Mouse (Mus musculus) intestine, embryonic 15.5 days (tissue): ENCODE results near the gene Ano3. TPM values are rescaled to one million over a fixed set of nuclear protein-coding genes. Genes with fewer than 3 reads are reported as not detected.
A peak's percentile ranks its signal among the peaks of the same experiment; 100 is the strongest.
"Not testable (repeated sequence)": the region's sequence is repeated elsewhere in the genome, so short reads cannot be mapped to it uniquely, and the experiment has no call there.

ENCODE experiments used
- ATAC-seq: fragments of 200-750 bp; cut with Nextera tagmentation; 2 replicates; pipeline ENCODE4 v1.8.0; 2017; ENCODE audit warnings: moderate TSS enrichment, moderate library complexity
- H3K27ac ChIP-seq: fragments of 300-500 bp; sonication (generic); 2 replicates; pipeline ENCODE4 v1.5.1; 2015; ENCODE audit warnings: mild to moderate bottlenecking, inconsistent platforms
- H3K27me3 ChIP-seq: fragments of 300-500 bp; sonication (generic); replicated peaks from 2 replicates; pipeline ENCODE4 v1.6.1; 2015; ENCODE audit warnings: inconsistent platforms
- H3K36me3 ChIP-seq: fragments of 300-500 bp; sonication (generic); 2 replicates; pipeline ENCODE4 v1.6.1; 2015; ENCODE audit warnings: inconsistent platforms
- H3K4me1 ChIP-seq: fragments of 300-500 bp; sonication (generic); replicated peaks from 2 replicates; pipeline ENCODE4 v1.6.1; 2015; ENCODE audit warnings: inconsistent platforms
- H3K4me2 ChIP-seq: fragments of 300-500 bp; sonication (generic); replicated peaks from 2 replicates; pipeline ENCODE4 v1.6.1; 2015; ENCODE audit warnings: mild to moderate bottlenecking, inconsistent platforms
- H3K4me3 ChIP-seq: fragments of 300-500 bp; sonication (generic); replicated peaks from 2 replicates; pipeline ENCODE4 v1.5.1; 2015; ENCODE audit warnings: inconsistent platforms
- H3K9ac ChIP-seq: fragments of 300-500 bp; sonication (generic); 2 replicates; pipeline ENCODE4 v1.6.1; 2015; ENCODE audit warnings: inconsistent platforms
- H3K9me3 ChIP-seq: fragments of 300-500 bp; sonication (generic); 2 replicates; pipeline ENCODE4 v1.6.1; 2016; ENCODE audit warnings: inconsistent platforms
- WGBS: fragments of 180-500 bp; shearing (Covaris S2); methylation state at CpG from one replicate; pipeline ENCODE4 v1.1.7; 2015; 5-methylcytosine and 5-hydroxymethylcytosine counted together
- polyA plus RNA-seq: library from polyadenylated mRNA; unstranded; fragments of >200 nt; fragmentation: Nextera tagmentation; extraction: Ambion mirVana; gene quantifications from 2 replicates; pipeline ENCODE4 v1.2.1, GENCODE M21; 2015

The Ano3 gene
- polyA plus RNA-seq, result 0.05 and 0.10 TPM in 2 replicates

DNA sequence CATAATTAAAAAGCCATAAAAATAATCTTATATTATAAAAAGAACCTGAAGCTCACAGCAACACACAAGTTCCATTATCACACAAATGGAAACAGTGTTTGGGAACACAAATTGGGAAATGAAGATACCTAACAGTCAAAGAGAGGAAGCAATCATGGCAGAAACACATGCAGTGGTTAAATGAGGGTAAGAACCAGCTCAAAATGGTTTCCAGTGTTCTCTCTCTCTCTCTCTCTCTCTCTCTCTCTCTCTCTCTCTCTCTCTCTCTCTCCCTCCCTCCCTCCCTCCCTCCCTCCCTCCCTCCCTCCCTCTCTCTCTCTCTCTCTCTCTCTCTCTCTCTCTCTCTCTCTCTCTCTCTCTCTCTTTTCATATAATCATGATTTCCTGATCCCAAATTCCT, at the start of gene Ano3:
Gene Ano3 (minus strand): TSS at position 101 of the 400 bp plus-strand sequence.
- H3K4me1 ChIP-seq, H3K27ac ChIP-seq, H3K36me3 ChIP-seq, H3K9ac ChIP-seq, ATAC-seq, H3K27me3 ChIP-seq, H3K9me3 ChIP-seq: not testable (repeated sequence)
- H3K4me3 ChIP-seq, result peak within 1 kb of the TSS; percentile 23
- peak within 1 kb of the TSS; percentile 59 for H3K4me2 ChIP-seq

DNA sequence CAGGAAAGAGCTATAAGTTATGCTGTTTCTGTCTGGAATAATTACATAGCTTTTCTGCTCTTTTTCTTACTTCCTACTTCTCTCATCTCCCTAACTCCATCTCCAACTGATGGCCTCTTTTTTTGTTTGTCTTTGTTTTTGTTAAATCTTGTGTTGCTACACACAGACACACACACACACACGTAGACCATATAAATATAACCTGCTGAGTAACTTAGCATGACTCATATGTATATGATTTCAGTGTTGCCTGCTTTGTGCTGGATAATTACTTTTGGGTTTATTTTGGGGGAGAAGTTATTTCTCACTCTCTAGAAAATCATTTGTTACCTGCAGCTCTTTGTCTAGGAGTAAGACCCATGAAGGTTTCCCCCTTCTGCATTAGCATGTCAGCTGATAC, 39.3 kb upstream of the Ano3 start:
- Histone ChIP-seq H3K4me2 (no peak overlapping the region), H3K4me3 (no peak overlapping the region), H3K9me3 (no peaks in the 10 kb centered on the region), H3K36me3 (no peaks in the 10 kb centered on the region), H3K4me1 (no peaks in the 10 kb centered on the region), H3K9ac (no peak overlapping the region), H3K27ac (no peak overlapping the region), H3K27me3 (no peaks in the 10 kb centered on the region)
- 72% methylated on average over 1 of the region's 1 CpGs for WGBS
- ATAC-seq, result no peak

DNA sequence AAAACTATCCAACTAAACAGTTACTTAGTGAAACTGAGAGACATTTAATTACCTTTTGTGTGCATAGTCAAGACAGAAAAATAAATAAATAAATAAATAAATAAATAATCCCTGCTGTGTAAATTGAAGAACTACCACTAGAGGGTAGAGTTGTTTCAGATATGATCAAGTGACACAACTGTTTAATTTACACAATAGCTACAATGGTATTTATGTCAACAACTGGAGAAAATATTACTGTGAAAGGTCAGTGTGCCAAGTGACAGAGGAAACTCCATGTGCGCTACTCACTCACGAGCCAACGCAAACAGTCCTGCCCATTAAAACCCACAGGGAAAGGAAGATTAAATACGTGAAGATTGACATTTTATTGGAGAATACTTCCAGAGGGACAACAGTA, 38.8 kb upstream of the Ano3 start:
- WGBS, result 61% methylated on average over 4 of the region's 4 CpGs
- no peak overlapping the region for H3K9ac ChIP-seq
- no peaks in the 10 kb centered on the region for H3K9me3 ChIP-seq
- H3K4me3 ChIP-seq, result no peak overlapping the region
- no peaks in the 10 kb centered on the region for H3K36me3 ChIP-seq
- H3K4me2 ChIP-seq, result no peak overlapping the region
- ATAC-seq, result no peak
- H3K4me1 ChIP-seq, result no peaks in the 10 kb centered on the region
- no peaks in the 10 kb centered on the region for H3K27me3 ChIP-seq
- no peak overlapping the region for H3K27ac ChIP-seq

DNA sequence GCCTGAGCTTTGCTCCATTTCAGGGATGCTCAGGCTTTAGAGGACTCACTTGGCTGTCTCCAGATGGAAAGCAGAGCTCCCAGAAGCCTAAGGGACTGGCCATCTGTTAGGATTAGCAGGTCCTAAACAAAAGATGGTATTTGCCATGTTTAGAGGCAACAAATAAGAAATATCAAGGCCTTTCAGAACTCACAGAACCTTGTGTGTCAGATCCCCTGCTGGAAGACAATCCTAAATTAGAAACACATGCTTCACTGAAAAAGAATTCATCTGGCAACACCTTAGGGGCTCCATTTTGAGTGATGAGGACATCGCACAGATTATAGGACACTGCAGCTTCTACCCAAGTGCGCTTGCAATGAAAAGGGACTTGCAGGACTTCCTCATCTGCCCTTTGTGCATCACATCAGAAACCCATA, 35.1 kb upstream of the Ano3 start:
- 88% methylated on average over 2 of the region's 2 CpGs for WGBS
- Histone ChIP-seq H3K4me1 (no peaks in the 10 kb centered on the region), H3K4me2 (no peak overlapping the region), H3K9ac (no peak overlapping the region), H3K27me3 (no peaks in the 10 kb centered on the region), H3K9me3 (no peaks in the 10 kb centered on the region), H3K4me3 (no peak overlapping the region), H3K36me3 (no peaks in the 10 kb centered on the region), H3K27ac (no peak overlapping the region)
- ATAC-seq, result no peak

GRCm38 (mm10) chr2:110981733-110982132, 31.0 kb upstream of the Ano3 start:
- H3K9me3 ChIP-seq, result no peaks in the 10 kb centered on the region
- H3K4me1 ChIP-seq, result no peaks in the 10 kb centered on the region
- H3K4me3 ChIP-seq, result no peak overlapping the region
- no peaks in the 10 kb centered on the region for H3K36me3 ChIP-seq
- H3K9ac ChIP-seq, result no peak overlapping the region
- 32% methylated on average over 1 of the region's 1 CpGs for WGBS
- ATAC-seq, result peak; percentile 36; the same call in 1 of the 2 replicates
- no peaks in the 10 kb centered on the region for H3K27me3 ChIP-seq
- no peak overlapping the region for H3K27ac ChIP-seq
- H3K4me2 ChIP-seq, result no peak overlapping the region

- H3K4me2 ChIP-seq, result no peak overlapping the region
- 58% methylated on average over 2 of the region's 2 CpGs for WGBS
These were observed 28.9 kb upstream of the Ano3 start for GRCm38 (mm10) chr2:110979610-110980009.

GRCm38 (mm10) chr2:110976871-110977270, 26.1 kb upstream of the Ano3 start:
- no peak for ATAC-seq
- H3K4me2 ChIP-seq, result no peak overlapping the region
- H3K27ac ChIP-seq, result no peak overlapping the region
- H3K27me3 ChIP-seq, result no peaks in the 10 kb centered on the region
- no peaks in the 10 kb centered on the region for H3K36me3 ChIP-seq
- H3K4me3 ChIP-seq, result no peak overlapping the region
- no peaks in the 10 kb centered on the region for H3K4me1 ChIP-seq
- 83% methylated on average over 2 of the region's 2 CpGs for WGBS
- H3K9me3 ChIP-seq, result no peaks in the 10 kb centered on the region
- no peak overlapping the region for H3K9ac ChIP-seq

More at GRCm38 (mm10) chr2:110979610-110980009, 28.9 kb upstream of the Ano3 start:
- H3K9ac ChIP-seq, result no peak overlapping the region
- H3K36me3 ChIP-seq, result no peaks in the 10 kb centered on the region
- no peak overlapping the region for H3K27ac ChIP-seq
- no peaks in the 10 kb centered on the region for H3K4me1 ChIP-seq
- no peak for ATAC-seq
- no peak overlapping the region for H3K4me3 ChIP-seq
- H3K27me3 ChIP-seq, result no peaks in the 10 kb centered on the region
- H3K9me3 ChIP-seq, result no peaks in the 10 kb centered on the region

DNA sequence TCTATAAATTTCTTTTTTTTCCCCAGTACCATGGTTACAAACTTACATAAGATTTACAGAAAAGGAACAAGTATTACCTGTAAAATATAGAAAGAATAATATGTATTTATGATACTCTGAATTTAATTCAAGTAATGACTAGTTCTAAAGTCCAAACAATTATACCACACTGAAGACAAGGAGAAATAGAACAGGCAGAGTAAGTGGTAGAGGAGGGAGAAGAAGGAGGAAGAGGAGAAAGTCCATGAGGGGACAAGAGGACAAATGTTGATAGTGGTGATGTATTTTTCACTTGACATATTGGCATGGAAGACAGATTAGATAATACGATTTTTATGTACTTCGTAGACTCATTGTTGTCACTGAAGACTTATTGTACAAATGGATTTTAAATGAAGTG, 19.4 kb upstream of the Ano3 start:
- H3K9ac ChIP-seq, result no peak overlapping the region
- no peak overlapping the region for H3K27ac ChIP-seq
- H3K36me3 ChIP-seq, result no peaks in the 10 kb centered on the region
- H3K4me3 ChIP-seq, result no peak overlapping the region
- H3K9me3 ChIP-seq, result no peaks in the 10 kb centered on the region
- H3K4me1 ChIP-seq, result no peaks in the 10 kb centered on the region
- no peaks in the 10 kb centered on the region for H3K27me3 ChIP-seq
- 75% methylated on average over 2 of the region's 2 CpGs for WGBS
- no peak overlapping the region for H3K4me2 ChIP-seq
- ATAC-seq, result peak; percentile 55; the same call in 1 of the 2 replicates

DNA sequence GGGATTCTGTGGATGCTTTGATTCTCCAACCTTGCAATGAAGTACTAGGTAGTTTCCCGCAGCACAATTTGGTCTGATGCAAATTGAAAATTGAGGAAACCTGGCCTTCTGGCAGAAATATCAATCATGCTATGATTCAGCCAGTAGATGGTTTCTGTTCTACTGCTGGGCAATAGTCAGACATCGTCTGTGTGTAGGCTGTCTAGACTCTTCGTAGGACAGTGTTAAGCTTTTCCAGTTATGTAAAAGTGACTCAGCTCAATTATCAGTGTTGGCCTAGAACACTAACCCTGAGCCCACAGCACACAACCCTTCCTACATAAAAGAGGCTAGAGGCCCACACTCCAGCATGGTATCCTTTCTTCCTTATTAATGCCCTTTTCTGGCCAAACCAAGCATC, 14.7 kb upstream of the Ano3 start:
- Histone ChIP-seq H3K4me1 (no peaks in the 10 kb centered on the region), H3K27me3 (no peaks in the 10 kb centered on the region), H3K4me2 (no peak overlapping the region), H3K9ac (no peak overlapping the region), H3K9me3 (no peaks in the 10 kb centered on the region), H3K36me3 (no peaks in the 10 kb centered on the region), H3K4me3 (no peak overlapping the region), H3K27ac (no peak overlapping the region)
- 94% methylated on average over 3 of the region's 3 CpGs for WGBS
- no peak for ATAC-seq

DNA sequence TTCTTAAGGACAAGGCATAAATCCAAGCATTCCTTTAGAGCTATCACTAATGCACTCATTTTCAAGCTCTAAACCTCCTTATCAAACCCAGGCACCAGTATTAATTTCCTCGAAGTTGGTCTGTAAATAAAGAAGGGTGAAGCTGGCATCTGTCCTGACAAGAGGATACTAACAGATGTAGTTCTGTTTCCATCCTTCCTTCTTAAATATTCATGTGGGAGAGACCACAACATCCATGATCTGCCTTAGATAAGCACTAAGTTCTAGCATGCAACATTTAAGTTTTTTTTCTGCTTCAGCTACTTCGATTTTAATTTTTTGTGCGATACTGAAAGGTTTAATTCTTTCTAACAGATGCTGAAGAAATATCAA, 305 bp downstream of the Ano3 start:
- 53% methylated on average over 3 of the region's 3 CpGs for WGBS
- Histone ChIP-seq H3K36me3 (no peaks in the 10 kb centered on the region), H3K27ac (no peak overlapping the region), H3K4me2 (peak overlapping the region; percentile 59), H3K9ac (no peak overlapping the region), H3K4me3 (no peak overlapping the region), H3K4me1 (no peaks in the 10 kb centered on the region), H3K27me3 (no peaks in the 10 kb centered on the region), H3K9me3 (no peaks in the 10 kb centered on the region)
- ATAC-seq, result no peak

DNA sequence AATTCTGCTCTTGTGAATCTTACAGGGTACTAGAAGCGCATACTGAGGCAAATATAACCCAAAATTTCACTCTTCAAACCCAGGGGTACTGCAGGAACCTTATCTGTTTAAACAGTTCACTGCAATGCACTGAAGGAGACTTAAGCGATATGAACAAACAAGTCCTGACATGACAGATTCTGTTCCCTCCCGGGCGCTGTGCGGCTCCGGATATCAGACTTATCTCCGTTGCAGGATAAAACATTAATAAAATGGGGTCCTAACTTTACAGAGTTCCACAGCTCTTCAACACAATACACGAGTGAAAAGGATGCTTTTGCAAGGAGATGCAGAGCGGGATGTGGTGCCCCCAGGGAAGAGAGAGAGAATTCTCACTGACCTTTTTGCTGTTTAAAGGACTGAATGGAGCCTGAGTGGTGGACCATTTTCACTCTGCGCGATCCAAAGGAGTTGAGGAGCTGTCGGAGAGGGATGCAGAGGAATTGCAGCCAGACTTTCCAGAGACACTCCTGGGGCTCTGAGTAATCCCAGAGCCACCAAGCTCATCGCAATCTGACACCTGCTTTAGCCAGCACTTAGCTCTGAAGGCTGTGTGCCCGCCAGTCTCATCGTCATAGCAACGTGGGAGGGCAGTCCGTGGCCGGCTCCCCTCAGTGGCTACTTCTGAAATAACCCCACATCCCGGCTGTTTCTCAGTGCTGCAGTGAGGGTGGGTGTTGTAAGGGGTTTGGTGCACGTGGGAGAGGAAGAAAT, 868 bp downstream of the Ano3 start:
- ATAC-seq, result peak; percentile 55
- WGBS, result 5% methylated on average over 20 of the region's 20 CpGs
- Histone ChIP-seq H3K27ac (no peak overlapping the region), H3K36me3 (no peaks in the 10 kb centered on the region), H3K4me1 (no peaks in the 10 kb centered on the region), H3K4me2 (peak overlapping the region; percentile 59), H3K27me3 (no peaks in the 10 kb centered on the region), H3K9ac (no peak overlapping the region), H3K4me3 (peak overlapping the region; percentile 23), H3K9me3 (no peaks in the 10 kb centered on the region)

DNA sequence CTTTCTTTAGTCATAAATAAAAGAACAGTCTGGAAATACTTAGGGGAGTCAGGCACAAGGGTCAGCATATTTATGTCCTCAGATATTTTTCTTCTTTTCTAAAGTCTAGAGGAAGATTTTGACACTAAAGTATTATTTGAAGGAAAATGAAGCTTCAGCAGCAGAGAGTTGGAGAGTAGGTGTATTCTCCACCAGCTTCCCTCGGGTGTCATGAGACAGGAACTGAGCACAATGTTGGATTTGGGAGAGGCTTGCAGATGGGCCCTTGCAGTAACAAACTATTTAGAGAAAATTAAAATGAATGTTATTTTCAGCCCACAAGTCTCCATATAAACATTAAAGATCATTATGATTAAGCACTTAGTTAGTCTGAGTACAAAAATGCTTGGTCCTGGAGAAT, 5.6 kb downstream of the Ano3 start:
- H3K9me3 ChIP-seq, result no peaks in the 10 kb centered on the region
- no peak overlapping the region for H3K4me2 ChIP-seq
- WGBS, result 41% methylated on average over 1 of the region's 1 CpGs
- no peak overlapping the region for H3K27ac ChIP-seq
- ATAC-seq, result no peak
- no peaks in the 10 kb centered on the region for H3K4me1 ChIP-seq
- H3K36me3 ChIP-seq, result no peaks in the 10 kb centered on the region
- no peaks in the 10 kb centered on the region for H3K27me3 ChIP-seq
- H3K4me3 ChIP-seq, result no peak overlapping the region
- no peak overlapping the region for H3K9ac ChIP-seq

DNA sequence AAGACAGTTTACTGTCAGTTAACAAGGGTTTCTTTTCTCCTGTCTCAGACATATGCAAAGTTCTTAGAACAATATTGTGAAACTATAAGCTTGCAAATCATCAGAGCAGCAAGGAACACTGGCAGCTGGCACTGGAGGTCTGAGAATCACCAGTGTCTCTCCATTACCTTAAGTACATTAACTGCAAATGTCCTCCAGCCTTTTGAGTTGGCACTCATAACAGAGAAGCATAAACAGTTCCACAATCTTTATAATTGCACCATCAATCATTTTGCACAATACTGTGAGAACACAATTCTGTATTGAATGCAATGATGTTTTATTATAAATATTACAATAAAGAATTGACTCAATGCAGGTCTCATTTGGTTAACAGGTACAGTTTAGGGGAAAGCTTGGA, 15.0 kb downstream of the Ano3 start:
- no peak for ATAC-seq
- Histone ChIP-seq H3K9ac (no peak overlapping the region), H3K4me1 (no peaks in the 10 kb centered on the region)

More for the DNA sequence above, 15.0 kb downstream of the Ano3 start:
- Histone ChIP-seq H3K4me3 (no peak overlapping the region), H3K27me3 (no peaks in the 10 kb centered on the region), H3K4me2 (no peak overlapping the region), H3K36me3 (no peaks in the 10 kb centered on the region), H3K9me3 (no peaks in the 10 kb centered on the region), H3K27ac (no peak overlapping the region)
